Mouse (Mus musculus): Measurements from ENCODE around the gene Hist1h1e.
"Not testable (repeated sequence)": the region's sequence is repeated elsewhere in the genome, so short reads cannot be mapped to it uniquely, and the experiment has no call there.

Hist1h1e gene

GRCm38 (mm10) chr13:23622175-23622671, at the start of gene Hist1h1e:
Hist1h1e (minus strand) TSS chr13:23622558.
- DNase-seq: peak; percentile 91 to 92

DNA sequence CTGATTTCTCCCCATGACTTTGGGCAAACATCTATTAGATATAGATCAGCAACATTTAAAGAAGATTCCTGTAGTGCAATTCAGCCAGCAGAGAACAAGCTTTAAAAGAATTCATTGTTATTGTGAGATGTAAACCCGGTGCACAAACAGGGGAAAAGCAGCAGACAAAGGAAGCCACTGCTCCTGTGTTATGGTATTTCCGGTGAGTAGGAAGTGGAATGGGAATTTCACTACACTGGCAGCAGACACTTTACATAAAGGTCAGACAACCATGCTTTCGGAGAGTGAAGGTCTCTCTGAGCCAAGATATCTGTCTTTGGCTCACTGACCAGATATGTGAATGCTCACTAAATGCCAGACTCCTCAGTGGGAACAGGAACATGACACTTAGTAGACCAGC, 40.2 kb upstream of the Hist1h1e start:
- no peak for DNase-seq

- DNase-seq: no peak
Observed at GRCm38 (mm10) chr13:23659636-23660366, 37.4 kb upstream of the Hist1h1e start.

GRCm38 (mm10) chr13:23630653-23631052, 8.3 kb upstream of the Hist1h1e start:
- DNase-seq: no peak

DNA sequence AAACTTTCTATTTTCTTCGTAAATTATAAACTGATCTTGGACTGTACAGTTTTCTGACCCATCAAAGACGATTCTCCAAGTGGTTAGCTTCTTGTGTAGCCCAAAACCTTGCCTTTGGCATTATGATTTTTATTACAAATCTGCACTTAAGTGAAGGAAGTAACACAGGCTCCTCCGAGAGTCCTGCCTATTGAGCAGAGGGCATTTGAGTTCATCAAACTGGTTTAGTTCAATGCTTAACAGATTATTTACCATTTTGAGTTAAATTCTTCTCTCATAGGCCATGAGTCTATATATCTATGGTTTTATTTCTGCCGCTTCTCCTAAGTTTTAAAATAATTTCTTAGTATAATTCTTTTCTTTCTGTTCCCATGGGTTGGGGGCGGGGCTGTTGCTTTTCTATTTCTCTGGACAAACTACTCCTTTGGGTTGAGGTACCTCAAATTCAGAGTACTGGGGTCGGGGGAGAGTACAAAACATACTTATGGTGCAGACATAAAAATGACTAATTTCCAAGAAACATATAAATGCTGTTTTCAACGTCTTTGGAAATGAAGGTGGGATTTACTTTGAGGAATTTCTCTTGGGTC, 598 bp upstream of the Hist1h1e start:
- peak; percentile 23 to 26 for DNase-seq

DNA sequence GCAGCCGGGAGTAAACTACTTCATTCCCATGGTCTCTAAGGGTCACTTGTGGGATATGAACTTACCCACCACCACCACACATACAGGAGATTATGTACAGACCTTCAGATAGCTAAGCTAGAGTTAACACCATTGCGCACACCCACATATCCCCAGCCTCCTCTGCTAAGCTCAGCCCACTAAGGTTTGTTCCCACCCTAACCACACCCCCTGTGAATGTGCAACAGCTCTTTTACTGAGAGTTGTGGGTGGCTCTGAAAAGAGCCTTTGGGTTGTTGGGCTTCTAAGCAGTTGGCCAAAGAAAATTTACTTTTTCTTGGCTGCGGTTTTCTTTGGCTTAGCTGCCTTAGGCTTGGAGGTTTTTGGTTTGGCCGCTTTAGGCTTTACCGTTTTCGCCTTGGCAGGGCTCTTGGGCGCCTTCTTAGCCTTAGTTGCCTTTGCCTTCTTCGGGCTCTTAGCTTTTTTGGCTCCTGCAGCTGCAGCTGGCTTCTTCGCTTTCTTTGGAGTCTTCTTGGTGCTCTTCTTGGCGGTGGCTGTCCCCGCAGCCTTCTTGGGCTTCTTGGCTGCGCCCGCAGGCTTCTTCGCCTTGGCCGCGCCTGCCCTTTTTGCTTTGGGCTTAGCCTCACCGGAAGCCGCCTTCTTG, 705 bp downstream of the Hist1h1e start:
- peak; percentile 43 to 58 for DNase-seq

DNA sequence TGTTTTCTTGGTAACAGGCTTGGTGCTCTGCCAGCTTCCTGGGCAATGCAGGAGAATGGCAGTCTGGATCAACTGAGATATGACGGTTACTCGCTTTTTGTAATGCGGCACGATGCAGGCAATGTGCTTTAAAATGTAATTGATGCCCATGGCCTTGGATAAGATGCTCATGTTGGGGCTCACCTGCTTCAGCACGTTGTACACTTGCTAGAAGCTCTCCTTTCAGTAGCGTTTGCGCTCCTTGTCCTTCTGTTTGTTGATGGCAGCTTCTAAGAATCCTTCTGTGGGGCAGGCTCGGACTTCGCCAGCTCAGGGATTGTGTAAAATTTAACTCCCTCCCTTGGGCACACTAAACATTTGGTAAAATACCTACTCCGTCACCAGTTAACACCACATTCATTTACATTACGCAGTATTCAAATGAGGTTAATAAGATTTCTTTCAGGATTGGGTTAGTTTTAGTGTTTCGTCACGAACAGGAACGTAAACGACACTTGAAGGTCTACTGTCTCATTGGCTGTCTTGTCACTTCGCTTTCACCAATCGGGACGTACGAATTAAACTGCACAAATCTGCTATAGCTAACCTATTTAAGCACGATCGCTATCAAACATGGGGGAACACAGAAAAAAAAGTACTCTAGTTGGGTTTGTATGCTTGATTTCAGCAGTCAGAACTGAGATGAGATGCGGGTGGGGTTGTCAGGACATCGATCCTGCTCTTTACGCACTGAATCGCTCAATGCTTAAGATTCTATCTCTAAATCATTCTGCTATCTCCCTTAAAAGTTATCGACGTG, 1.4 kb downstream of the Hist1h1e start, which contains the start of gene Hist1h2be:
Gene Hist1h2be, minus strand, starts transcription at position 392 of the 799 bp plus-strand sequence.
- peak; percentile 65 to 74 for DNase-seq

DNA sequence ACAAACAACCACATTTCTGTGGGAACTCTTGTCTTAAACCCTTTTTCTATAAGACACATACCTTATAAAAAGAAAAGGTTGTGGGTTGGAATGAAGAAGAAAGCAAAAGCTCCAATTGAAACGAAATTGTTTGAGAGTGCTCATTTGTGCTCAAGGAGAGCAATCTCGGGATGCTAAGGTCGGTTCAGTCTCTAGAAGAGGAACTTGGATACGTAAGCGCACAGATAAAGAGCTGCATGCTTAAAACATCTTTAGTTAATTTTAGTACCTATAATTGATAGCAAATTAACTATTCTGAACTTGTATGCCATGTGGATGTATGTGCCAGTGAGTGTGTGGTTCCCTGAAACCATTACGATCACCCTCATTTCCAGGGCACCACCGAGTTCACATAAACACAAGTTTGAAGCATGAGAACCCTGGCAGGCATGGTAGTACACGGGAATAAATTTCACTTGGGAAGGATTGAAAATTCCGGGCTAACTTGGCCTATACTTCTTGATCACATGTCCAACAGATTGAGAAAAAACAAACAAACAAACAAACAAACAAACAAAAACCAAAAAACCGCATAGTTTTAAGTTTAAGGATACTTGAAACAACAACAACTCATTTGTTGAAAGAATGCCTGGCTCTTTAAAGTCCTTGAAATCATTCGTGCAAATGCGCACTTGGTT, 2.2 kb downstream of the Hist1h1e start:
- DNase-seq: peak in 1 of 2 experiments; percentile 13

- no peak for DNase-seq
Observed at GRCm38 (mm10) chr13:23611638-23612037, 10.7 kb downstream of the Hist1h1e start.

DNA sequence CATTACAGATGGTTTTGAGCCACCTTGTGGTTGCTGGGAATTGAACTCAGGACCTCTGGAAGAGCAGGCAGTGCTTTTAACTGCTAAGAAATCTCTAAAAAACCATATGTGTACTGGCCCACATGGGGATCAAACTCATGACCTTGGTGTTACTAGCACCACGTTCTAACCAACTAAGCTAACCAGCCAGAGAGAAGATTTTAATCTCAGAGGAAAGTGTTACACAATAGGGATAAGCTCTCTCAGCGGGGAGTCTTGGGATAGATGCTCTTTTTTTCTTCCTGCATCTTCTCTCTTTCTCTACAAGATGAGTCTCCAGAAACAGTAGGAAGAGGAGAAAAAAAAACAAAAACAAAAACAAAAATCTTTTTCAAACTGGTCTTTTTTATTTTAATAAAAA, 12.0 kb downstream of the Hist1h1e start:
- no peak for DNase-seq

DNA sequence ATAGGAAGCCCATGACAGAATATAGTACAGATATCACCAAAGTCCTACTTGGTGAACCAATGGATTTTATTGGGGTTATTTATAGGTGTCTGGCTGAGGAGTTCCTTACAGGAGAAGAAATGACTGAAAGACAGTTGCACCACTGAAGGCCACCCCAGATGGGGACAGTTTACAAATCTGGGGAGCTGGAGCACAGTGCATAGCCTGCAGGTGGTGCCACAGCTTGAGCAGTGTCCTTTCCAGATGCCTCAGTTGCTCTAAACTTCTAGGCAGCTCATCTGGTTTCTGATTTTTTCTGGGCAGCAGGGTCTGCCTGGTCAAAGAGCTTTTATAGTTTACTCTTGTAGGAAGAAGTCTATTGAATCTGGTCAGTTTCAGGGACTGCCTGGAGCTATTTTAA, 12.5 kb downstream of the Hist1h1e start:
- DNase-seq: no peak

- DNase-seq: no peak
Observed at GRCm38 (mm10) chr13:23609209-23609608, 13.1 kb downstream of the Hist1h1e start.

- DNase-seq: no peak
Observed at GRCm38 (mm10) chr13:23605052-23605451, 17.3 kb downstream of the Hist1h1e start.

DNA sequence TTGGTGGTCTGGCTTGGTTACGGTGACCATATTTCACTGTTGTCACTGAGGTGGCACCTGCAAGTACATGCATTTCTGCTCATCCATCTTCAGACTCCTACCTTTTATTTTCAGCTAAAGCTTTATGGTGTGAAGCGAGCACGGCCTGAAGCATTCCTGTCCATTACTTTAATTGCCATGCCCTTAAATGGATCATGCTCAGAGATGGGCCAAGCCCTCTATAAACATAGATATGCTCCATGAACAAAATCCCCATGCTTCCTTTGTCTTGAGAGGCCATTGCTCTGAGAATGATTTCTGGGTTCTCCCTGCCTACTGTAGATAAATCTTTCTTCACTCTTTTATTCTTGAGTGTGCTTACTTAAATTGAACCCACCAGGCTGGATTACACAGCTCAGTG, 17.9 kb downstream of the Hist1h1e start:
- DNase-seq: no peak

DNA sequence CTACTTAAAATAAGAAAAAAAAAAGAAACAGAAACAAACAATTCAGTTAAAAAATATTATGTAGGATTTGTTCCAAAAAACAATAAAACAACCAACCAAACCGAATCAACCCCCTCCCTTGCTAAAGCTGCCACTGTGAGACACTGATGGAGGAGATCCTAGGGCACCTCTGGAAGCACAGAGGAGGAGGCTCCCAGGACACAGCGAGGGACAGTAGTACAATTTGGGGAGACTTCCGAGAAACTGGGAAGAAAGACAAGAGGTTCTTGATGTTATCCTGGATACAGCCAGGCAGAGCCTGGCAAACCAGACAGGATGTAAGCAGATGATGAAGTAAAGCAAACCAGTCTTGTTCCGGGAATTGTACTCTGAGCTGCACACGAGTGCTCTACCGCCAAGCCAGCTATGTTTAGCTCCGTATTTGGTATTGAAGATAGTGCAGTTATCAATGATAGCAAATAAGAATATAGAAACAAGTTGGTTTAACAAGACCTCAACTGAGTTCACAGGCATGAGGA, 19.1 kb downstream of the Hist1h1e start:
- DNase-seq: no peak

- peak; percentile 80 to 85 for DNase-seq
Observed at GRCm38 (mm10) chr13:23597957-23598356, 24.4 kb downstream of the Hist1h1e start.

DNA sequence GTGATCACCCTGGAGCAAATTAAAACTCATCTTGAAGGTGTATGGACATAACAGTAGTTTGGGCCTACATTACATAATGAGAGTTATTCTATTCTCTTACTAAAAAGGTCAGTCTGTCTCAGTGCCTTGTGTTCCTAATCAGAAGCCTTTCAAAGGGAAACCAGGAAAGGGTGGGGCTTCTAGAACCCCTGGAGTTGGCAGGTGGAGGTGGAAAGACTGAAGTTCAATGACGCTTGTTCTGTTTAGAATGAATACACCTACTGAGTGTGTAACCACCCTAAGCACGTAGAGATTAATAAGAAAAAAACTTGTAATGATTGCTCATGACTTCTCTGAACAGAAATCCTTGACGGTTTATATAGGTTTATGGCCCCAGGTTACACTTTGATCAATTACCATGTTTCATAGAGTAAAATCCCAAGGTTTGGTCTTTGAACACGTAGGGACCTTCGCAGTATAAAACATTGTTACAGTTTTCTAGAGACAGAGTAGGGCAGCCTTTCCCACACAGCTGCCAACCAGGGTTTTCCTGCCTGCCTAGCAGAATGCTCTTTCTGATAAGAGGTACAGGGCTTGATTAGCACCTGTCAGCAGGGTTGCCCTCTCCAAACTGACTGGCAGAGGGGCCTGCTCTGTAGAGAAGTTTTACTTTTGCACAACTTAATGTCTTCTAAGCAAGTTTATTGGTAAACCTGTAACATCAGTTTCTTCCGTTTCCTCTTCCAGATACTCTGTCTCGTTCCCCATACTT, 26.6 kb downstream of the Hist1h1e start:
- DNase-seq: no peak

GRCm38 (mm10) chr13:23595185-23595584, 27.2 kb downstream of the Hist1h1e start:
- no peak for DNase-seq

- DNase-seq: no peak
Observed at GRCm38 (mm10) chr13:23593051-23593770, 29.1 kb downstream of the Hist1h1e start.

DNA sequence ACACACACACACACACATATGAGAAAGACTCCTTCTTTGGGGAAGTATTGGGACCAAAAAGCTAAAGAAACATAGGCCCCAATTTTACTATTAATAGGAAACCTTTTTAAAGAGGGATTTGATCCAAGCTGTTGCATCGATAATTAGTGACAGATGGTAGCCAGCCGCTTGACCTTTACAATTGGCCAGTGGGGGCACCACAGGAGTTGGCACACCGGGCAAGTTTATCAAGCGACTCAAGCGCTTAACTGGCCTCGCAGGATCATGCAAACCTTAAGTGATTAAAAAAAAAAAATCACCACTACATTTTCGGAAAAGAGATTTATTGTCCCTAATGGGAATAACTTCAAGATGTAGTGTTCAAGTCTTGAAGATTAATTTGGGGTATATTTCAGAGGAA, 29.7 kb downstream of the Hist1h1e start:
- peak; percentile 63 to 66 for DNase-seq

DNA sequence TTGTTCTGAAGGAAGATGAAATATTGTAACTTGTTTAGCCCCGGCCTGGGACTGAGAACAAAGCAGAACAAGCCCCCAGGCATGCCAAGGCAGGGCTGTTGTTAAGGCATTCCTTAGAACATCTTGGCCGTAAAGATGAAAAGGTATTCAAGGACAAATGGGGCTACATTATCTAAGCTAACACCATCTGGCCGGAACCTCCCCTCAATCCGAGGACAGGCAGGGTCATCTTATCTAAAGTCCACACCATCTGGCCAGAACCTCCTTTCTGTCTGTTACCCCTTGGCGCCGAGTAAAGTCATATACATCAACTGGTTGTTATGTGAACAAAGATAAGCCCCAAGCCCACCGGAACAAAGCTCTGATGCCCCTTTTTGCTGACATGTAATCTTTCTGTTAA, 30.5 kb downstream of the Hist1h1e start:
- not testable (repeated sequence) for DNase-seq
